Mouse (Mus musculus) erythroblast, embryonic 14.5 days (primary cell): ENCODE measurements around the gene Cped1.

Experiments
- GATA1 ChIP-seq: IDR thresholded peaks from 2 replicates; pipeline ENCODE4 v1.6.1; 2012; ENCODE audit warnings: low read length, inconsistent platforms, mixed read lengths
- TAL1 ChIP-seq: IDR thresholded peaks from 3 replicates; pipeline ENCODE4 v1.6.1; 2012; ENCODE audit warnings: low read length, inconsistent platforms, mixed read lengths

DNA sequence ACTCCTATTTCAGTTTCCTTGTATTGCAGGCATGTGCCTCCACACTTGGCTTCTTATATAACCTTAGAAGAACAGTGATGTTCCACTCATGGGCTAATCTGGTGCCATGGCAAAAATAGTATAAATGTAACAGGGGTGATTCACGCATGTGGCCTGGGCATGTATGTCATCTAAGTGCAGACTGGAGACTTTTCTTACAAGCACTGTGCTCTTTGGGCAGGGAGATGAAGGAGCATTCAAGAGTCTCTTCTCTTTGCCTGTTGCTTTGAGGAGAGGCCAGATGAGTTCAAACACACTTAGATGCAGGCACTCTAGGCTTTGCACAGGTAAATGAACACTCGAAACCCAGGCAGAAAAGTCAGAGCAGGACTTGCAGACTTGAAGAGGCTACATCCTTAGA, 38.5 kb downstream of the Cped1 start:
- TF ChIP-seq GATA1 (no peak), TAL1 (no peak)
